ENCODE assay signal across 8 mouse cellular contexts in the genomic region with DNA sequence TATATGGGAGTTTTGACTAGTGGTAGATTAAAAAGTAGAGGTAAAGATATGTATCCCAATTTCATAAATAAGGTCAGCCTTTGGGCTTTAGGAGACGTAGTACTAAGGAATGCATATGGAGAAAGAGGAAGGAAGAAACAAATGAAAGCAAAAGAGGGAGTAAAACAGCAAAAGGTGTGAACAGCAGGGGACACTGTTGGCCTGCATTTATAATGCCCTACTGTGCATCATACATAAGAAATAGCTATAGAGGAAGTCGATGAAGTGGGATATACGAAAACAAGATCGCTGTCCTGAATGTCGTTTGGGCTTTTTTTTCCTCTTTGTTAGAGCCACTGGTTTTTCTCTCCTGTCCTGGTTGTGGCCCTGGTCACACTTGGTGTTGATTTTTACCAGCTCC.
DNase-seq lines count a peak whose midpoint lies in the region; ATAC-seq lines count a peak whose summit lies in the region.

No protein-coding gene starts in this region.

- ATAC-seq in heart, embryonic 15.5 days (replicated peaks; ENCODE audit: insufficient number of reproducible peaks, insufficient read depth, low FRiP score, low read depth) = no peak
- ATAC-seq in hematopoietic stem cell, adult 5-6 weeks (replicated peaks in 1 of 2; ENCODE audit: insufficient read depth in 1 of 2, low FRiP score in 2 of 2, low TSS enrichment in 1 of 2, low read depth in 1 of 2, poor library complexity in 2 of 2, severe bottlenecking in 2 of 2) = peak; percentile 73 to 82

- no peak overlapping the region for H3K9ac ChIP-seq in heart, embryonic 15.5 days

- no peak overlapping the region for H3K4me3 ChIP-seq in heart, embryonic 15.5 days
- no peak overlapping the region for H3K4me3 ChIP-seq in heart, embryonic 10.5 days

- no peaks in the 10 kb centered on the region for H3K4me1 ChIP-seq in heart, embryonic 15.5 days (replicated peaks)
- no peaks in the 10 kb centered on the region for H3K4me1 ChIP-seq in heart, embryonic 10.5 days

- H3K27ac ChIP-seq in heart, embryonic 15.5 days = no peak overlapping the region; the same call in 1 of the 2 replicates
- H3K27ac ChIP-seq in heart, embryonic 10.5 days = no peak overlapping the region

- H3K4me2 ChIP-seq in heart, embryonic 15.5 days = peak overlapping the region; percentile 41

- no peaks in the 10 kb centered on the region for H3K9me3 ChIP-seq in heart, embryonic 15.5 days (replicated peaks)
- H3K9me3 ChIP-seq in heart, embryonic 10.5 days = no peaks in the 10 kb centered on the region

- intact Hi-C loops in left cerebral cortex, postnatal 36 days (cut with DNase I) = no loop called here
- intact Hi-C loops in left cerebral cortex, postnatal 10 days (cut with DNase I) = no loop called here

- H3K27me3 ChIP-seq in heart, embryonic 15.5 days = no peaks in the 10 kb centered on the region
- no peaks in the 10 kb centered on the region for H3K27me3 ChIP-seq in heart, embryonic 10.5 days (ENCODE audit: insufficient read depth, poor library complexity, severe bottlenecking)

- no peaks in the 10 kb centered on the region for H3K36me3 ChIP-seq in heart, embryonic 15.5 days
- H3K36me3 ChIP-seq in heart, embryonic 10.5 days = no peaks in the 10 kb centered on the region

- DNase-seq in heart, embryonic 10.5 days (ENCODE audit: low spot score) = no peak
- peak; percentile 58 for DNase-seq in 416B (ENCODE audit: low read depth)
- peak; percentile 63 for DNase-seq in NIH3T3 (ENCODE audit: low read depth)
- DNase-seq in layer of hippocampus, adult 8-10 months (ENCODE audit: low spot score in 2 of 2) = no peak
- DNase-seq in left cerebral cortex, postnatal 36 days (ENCODE audit: low spot score in 2 of 2) = no peak
- no peak for DNase-seq in left cerebral cortex, postnatal 10 days (ENCODE audit: extremely low spot score in 1 of 2, low spot score in 2 of 2)

- WGBS in heart, embryonic 15.5 days = 39% methylated on average over 5 of the region's 5 CpGs
- WGBS in heart, embryonic 10.5 days = 63% methylated on average over 5 of the region's 5 CpGs

Comparison
In these comparisons a context has a peak if more than half of its experiments do, and no peak if none do; other contexts are left out.
1. DNase-seq: peak in 416B (single experiment) and NIH3T3 (single experiment); none in heart, embryonic 10.5 days (single experiment), layer of hippocampus, adult 8-10 months (0 of 2), left cerebral cortex, postnatal 36 days (0 of 2) and left cerebral cortex, postnatal 10 days (0 of 2).